Mouse (Mus musculus) cerebellum, adult (tissue): ENCODE measurements around the gene Uvrag.

Experiments
- ATAC-seq: cut with Nextera tagmentation; 2 replicates; pipeline ENCODE4 v1.9.2; 2017; ENCODE audit warnings: mild to moderate bottlenecking, moderate library complexity, mixed read lengths; ENCODE audit not compliant: insufficient number of reproducible peaks, low FRiP score, low TSS enrichment

Uvrag gene

DNA sequence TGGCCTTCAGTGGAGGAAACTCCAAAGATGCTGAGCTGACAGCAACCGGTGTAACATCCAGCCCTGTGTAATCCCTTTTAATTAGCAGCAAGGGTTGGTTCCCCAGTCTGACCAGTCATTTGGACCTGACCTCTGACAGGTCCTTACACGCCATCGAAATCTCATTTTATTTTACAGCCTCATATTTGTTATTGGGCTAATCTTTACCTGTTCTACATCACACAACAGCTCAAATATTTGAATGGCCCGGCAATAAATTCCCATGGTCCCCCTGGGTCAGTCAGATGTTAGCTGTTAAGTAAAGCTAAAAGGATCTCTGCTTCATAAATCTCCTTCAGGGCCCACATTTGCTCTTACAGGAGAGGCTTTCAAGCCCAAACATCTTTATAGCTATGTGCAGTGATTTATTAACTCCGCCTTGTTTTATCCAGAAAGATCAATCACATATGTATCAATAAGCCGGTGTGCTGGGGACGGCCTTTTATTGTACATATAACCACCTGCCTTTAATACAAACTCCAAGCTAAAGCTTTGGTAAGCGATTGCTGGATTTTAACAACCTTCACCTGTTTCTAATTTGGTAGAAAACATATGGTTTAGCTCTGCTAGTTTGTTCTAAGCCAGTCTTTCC, 183.7 kb downstream of the Uvrag start:
- ATAC-seq, result no peak

DNA sequence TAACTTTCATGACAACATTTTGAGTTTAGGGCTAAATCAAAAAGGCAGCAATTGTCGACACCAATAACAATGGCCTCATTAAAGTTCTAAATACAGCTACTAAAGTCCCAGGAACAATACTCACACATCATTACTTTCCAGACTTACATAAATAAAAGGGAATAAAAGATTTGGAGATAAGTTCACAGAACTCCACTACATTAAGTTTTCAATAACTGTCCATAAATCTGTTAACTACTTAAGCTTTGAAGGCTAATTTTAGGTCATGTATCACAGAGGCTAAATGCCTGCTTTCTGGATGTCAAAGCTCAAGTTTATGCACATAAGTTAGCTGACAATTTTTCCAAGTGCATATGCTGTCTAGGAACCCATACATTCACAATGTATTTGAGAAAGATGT, 184.3 kb downstream of the Uvrag start:
- ATAC-seq, result no peak

DNA sequence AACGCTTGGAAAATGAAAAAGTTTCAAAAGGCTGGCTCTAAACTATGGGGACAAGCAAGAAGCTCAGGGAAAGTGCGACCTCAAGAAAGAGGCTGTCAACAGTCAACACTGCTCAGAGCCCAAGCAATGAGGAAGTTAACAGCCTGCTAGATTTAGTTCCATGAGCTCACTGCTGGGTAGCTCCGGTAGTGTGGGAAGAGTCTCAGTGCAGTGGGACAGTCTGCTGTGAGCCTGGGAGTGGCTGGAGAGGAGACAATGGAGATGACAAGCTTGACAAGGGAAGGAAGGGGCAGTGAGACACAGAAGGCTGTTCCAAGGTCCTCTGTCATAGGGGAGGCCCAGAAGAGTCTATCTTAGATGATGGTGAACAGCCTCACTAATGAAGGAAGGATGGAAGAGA, 187.3 kb downstream of the Uvrag start:
- ATAC-seq, result no peak

DNA sequence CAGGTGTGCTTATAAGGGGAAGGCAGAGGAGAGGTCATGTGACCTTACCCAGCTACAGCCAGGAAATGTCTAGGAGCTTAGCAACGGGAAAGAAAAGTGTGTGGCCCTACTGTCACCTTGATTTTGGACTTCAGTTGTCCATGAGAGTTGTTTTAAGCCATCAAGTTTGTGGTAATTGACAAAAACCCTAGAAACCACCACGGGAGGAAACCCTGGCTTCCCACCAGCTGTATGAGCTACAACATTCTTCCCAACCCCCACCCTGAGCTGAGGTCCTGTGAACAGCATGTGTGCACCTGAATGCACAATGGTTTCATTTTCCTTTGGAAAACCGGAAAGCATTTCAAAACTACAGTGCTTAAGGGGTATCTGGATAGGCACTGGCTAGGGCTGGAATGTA, 196.0 kb downstream of the Uvrag start:
- no peak for ATAC-seq

DNA sequence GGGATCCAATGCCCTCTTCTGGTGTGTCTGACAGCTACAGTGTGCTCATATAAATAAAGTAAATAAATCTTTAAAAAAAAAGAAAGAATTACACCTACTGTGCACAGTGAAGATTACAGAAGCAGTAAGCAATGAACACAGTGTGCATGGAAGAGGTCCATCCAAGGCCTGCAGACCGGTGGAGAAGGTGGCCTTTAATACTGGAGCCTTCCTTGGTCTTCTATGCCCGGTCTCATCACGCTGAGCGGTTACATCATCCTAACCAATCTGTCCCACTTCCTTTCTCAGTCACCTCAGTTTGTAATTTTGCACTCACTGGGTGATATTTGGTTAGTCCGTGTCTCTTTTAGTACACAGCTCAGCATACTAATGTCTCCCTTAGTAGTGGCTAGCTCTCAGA, 197.3 kb downstream of the Uvrag start:
- ATAC-seq, result peak; percentile 79

DNA sequence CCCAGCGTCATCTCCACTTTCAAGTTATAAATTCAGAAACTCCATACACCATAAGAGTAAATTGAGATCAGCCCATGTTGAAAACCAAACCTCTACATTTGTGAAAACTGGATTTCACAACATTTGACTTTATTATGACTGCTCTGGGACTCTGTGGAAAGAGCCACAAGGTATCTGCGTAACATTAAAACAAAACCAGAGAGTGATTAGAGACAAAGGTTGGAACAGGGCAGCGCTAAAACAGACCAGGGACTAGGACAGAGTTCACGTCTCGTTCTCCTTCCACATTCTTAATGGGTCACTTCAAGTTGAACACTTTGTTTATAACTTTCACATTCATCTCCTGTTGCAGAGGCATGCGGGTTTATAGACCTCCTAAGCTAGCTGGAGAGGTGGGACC, 198.2 kb downstream of the Uvrag start:
- no peak for ATAC-seq

DNA sequence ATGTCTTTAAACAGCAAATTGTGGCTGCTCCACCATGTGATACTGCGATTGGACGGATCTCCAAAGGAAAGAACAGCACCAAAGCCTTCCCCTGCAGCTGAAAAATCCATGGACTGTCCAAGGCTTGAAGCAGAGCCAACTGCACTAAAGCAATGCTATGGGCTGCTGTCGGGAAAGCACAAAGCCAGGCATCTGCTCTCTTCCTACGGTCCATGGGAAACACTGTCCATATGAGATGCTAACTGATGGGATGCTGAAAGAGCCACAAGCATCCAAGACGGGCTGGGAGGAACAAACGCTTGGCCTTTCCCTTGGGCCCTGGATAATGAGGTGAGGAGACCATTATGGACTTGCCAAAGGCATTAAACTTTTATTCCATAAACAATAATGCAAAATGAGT, 201.7 kb downstream of the Uvrag start:
- no peak for ATAC-seq

DNA sequence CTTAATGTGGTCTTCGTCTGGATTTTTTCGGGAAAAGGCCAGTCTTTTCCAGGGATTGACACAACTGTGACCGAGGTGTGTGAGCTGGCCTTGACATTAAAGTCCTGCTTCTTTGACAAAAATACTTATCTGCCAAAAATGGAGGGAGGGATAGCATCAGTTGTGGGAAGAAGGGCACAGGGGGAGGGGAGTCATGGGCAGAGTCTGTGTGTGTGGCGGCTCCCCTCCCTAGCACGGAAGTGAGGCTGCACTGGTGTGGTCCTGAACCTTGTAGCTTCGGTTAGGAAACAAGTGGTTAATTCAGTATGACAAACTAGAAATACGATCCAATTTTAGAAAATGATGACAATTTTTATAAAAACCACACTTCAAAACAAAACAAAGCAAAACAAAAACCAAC, 202.3 kb downstream of the Uvrag start:
- ATAC-seq, result no peak

DNA sequence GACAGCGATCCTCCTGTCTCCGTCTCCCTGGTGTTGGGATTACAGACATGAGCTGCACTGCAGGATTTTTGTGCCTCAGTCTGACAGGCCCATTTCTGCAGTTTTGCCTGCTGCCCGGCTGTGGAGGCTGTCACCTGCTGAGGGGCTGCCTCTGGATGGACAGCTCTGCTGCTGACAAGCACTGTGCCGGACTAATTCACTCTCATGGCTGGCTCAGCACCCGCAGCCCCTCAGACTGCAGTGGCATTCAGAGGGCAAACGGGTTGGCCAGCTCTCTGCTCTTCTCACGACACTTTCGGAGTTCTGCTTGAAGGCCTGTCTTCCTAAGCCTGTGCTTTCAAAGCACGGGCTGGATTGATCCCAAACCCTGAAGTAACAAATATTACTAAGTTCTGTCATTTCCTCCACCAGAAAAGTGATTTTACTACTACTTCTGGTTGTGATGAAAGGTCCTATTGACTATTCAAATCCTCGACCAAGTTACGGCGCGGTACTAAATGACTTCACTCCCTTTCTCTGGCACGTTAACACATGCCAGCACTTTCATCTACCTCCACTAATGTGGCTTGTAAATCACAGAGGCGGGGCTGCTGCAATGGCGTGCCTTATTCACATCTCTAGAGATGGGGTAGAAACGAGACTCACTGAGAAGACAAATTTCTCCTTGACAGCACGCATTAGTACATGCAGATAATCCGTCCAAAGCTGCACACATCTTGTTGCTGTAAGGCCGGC, 203.7 kb downstream of the Uvrag start:
- no peak for ATAC-seq

DNA sequence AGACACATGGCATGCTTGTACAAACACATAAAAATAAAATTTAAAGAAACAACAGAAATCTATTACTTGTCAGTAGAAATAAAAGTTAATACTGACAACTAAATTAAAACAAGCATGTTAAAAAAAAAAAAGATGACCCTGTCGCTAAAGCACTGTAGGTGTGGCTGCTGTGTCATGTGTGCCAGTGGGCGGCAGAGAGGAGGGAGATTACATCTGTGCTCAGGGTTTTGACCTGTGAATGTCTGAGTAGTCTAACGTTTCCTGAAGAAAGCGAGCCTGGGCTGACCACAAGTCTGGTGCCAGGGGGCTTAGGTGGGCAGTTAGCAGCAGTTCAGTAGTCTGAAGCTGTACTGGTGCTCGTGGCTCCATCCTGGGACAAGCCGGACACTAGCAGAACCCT, 205.2 kb downstream of the Uvrag start:
- no peak for ATAC-seq

DNA sequence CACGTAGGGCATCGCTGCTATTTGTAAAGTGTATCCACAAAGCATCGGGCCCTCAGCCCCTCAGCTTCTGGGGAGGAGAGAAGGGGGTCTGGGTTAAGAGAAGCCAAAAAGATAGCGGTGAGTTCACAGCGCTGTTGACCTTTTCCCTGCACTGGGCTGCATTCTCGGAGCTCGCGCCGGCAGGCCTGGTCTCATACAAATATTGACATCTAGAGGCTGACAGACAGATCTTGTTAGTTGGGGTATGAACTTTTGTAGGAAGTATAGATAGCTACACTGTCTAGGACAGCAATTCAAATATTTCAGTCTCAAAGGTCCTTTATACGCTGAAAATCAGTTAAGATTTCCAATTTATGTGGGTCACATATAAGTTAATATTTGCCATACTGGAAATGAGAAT, 205.7 kb downstream of the Uvrag start:
- ATAC-seq, result no peak

DNA sequence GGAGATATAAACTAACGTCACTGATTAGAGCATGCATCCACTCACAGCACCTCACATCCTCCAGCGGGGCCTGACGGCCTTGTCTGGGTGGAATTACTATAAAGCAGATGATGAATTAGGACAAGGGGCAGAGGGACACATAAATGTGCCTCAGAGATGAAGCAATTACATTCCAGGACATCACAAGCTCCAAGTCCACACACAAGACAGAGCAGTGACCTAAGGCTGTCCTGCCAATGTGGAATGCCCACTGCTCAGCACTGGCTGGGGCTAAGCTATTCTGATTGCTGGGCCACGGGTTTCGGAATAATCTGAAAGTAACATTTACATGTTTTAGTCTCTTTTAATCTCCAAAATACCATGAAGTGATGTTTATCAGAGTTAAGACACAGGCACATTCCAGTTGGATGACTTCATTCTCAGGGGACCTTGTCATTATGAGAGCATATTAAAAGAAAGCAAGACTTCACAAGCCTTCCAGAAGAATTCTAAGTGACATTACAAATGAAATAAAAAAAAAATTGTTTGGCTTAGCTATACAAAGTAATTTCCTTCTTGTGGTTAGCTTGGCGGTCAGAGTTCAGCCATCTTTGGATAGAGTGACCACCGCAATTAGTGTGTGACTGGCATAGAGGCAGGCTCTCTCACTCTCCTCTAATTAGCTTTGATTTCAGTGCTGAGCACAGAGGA, 212.5 kb downstream of the Uvrag start:
- no peak for ATAC-seq

DNA sequence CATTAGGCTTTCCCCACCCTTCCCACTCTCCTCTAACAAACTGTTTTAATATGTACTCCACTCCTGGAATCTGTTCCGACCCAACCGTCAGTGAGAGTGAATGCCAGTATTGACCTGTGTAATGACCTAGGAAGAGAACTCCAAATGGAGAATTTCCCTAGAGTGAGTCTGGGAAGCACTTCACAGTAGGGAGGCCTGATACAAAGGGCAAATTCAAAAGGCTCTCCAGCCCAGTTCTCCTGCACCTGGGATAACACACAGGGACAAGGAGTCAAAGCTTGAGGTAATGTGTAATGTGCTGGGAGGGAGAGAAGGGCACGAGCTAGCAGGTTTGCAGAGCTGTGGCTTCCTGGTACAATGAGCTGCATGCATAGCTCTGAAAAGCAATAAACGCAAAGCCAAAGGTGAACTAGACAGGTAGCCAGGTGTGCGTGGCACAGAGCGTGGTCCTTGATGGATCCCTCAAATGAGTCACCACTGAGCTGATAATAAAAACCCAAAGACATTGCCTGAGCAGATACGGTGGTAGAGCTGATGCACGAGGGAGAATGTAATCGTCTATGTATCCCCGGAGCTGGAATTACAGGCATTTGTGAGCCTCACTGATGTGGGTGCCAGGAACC, 213.9 kb downstream of the Uvrag start:
- ATAC-seq, result no peak

DNA sequence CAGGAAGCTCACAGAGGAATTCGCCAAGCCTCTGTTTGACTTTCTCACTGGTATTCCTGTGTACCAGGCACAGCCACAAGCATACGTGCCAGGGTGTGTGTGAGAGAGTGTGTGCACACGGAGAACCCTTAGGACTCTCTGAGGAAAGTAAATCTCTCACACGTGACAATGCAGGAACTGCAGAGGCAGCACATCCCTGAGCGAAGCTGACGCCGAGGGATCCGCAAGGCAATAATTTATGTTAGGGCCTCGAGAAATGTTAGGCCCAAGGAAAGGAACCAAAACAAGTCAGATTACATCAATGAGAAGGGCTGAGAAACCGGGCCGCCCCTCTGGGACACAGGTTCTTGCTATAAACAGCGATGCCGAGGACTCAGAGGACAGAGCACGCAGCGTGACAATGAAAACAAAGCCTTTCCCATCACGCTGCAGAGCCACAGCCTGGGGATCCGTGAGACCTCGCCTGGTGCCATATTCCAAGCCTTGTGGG, 216.5 kb downstream of the Uvrag start:
- ATAC-seq, result no peak

DNA sequence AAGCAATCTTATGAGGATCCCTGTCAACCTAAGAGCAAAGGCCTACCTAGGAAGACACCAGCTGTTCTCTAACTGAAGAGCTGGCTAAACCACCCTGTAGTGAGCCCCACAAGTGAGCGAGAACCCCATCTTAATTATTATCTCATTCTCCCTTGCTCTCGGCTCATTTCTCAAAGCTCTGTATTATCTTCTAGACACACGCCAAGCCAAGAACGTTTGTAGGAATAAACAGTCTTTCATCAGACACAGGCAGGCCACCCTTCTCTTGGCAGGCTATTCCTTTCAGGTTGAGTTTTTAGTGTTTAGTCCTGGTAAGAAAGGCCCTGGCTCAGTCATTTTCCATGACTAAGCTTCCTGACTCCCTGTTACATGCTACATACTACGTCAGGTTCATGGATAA, 218.0 kb downstream of the Uvrag start:
- ATAC-seq, result no peak

DNA sequence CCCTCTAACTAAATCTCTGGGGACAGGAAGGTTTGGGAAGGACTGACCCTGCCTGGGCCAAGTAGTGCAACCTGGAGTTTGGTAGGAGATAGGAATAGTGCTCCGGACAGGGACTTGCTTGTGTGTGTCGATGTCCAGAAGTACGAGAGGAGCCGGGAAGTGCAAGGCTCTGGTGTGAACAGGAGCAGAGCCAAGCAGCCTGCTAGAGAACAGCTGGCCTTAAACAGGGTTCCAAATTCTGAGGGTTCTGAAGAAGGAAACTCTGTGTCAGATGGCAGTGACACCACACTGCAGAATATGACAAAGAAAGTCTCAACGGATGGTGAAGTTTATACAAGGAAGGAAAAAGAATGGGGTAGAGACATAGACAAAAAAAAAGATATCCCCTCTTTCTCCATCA, 223.5 kb downstream of the Uvrag start:
- ATAC-seq, result no peak

DNA sequence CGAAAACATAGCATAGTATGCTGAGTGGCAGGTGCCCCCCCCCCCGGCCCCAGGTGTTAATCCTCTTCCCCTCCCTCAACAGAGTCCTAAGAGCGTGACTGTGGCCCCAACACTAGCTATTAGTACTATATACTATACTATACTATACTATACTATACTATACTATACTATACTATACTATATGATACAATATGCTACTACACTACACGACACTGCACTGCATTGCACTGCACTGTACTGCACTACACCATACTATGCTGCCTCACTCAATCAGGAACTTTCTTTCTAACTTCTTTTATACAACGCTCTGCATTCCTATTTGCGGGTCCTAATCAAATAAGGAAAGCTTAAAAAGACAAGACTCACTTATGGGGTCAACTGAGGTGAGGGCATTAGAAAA, 224.4 kb downstream of the Uvrag start:
- no peak for ATAC-seq

DNA sequence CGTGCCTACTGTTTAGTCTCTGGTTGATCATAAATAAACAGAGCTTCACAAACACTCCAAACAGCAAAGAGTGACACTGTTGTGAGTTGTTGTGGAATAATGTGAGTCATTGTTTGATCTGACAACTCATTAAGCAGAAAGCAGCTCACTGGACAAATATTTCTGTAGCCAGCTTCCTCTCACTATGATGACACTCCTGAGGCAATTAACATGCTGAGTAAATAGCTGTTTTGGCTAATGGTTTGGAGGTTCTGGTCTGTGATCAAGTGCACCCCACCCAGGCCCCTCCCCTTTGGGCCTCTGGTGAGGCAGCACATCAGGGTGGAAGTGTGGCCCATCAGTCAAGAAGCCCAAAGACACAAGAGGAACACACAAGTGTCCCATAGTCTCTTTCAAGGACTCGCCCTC, 228.0 kb downstream of the Uvrag start:
- ATAC-seq, result no peak

DNA sequence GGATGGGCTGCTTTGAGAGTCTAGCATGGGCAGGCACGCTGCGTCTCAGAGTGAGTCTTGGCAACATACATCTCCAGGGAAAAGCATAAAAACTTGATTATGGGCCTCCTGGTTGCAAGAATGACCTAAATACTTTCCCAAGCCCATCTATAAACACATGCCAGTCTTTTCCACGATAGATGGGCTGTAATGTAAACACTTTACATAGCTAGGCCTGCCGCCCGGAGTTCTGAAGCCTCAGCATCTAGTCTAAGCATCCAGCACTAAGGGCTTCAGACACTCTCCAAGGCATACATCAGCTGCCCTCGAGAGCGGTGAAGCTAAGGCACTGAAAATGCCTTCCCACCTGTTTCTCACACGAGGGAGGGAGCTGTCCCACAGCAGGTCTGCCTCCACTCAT, 229.7 kb downstream of the Uvrag start:
- no peak for ATAC-seq

DNA sequence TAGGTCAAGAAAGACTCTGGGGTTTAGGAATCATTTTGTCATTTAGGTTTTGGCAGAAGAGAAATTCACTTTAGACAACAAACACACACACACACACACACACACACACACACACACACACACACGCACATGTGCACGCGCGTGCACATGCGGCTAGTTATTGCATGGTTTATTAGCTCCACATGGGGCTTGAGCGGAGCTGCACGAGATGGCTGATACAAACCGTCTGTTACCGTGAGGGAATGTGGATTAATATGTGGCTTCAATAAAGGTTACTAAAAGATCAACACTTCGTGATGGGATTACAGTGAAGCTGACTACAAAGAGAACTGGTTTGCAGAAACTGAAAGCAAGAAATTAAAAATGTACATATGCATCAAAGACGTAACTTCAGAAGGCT, 230.2 kb downstream of the Uvrag start:
- ATAC-seq, result no peak

DNA sequence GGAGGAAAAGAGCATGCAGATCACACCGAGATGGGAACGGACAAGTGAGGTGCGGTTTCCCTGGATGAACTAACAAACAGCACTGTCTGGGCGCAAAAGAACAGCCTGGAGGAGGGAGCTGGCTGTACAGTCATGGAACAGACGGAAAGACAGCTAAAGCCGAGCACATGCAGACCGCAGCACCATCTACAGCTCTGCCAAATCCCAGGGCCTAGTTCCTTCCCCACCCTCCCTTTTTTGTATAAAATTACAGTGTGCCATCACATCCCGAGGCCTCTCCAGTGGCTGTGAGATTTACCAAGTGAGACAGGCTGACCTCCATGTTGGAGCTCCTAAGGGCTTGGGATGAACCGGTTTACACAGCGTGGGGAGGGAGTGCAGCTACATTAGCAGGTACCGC, 230.8 kb downstream of the Uvrag start:
- ATAC-seq, result no peak
